Mouse (Mus musculus) mesoderm, embryonic 11.5 days (tissue): ENCODE results near the gene Calca.
A peak's percentile ranks its signal among the peaks of the same experiment; 100 is the strongest.
"Not testable (repeated sequence)": the region's sequence is repeated elsewhere in the genome, so short reads cannot be mapped to it uniquely, and the experiment has no call there.

Source experiments
- DNase-seq: peaks from one replicate; pipeline ENCODE4 v3.0.0-alpha.2; 2012; ENCODE audit warnings: low read depth, low spot score

The Calca gene

GRCm38 (mm10) chr7:114636102-114636501, at the start of gene Calca:
Gene Calca (minus strand): TSS chr7:114636357.
- peak; percentile 58 for DNase-seq

GRCm38 (mm10) chr7:114672697-114673096, 36.5 kb upstream of the Calca start:
- peak; percentile 21 for DNase-seq

- DNase-seq: no peak
Observed at GRCm38 (mm10) chr7:114671405-114671804, 35.2 kb upstream of the Calca start.

- no peak for DNase-seq
Observed at GRCm38 (mm10) chr7:114649730-114650129, 13.6 kb upstream of the Calca start.

- no peak for DNase-seq
Observed at GRCm38 (mm10) chr7:114648791-114649190, 12.6 kb upstream of the Calca start.

- DNase-seq: peak; percentile 49
Observed at GRCm38 (mm10) chr7:114635569-114636101, 522 bp downstream of the Calca start.

GRCm38 (mm10) chr7:114634386-114634785, 1.8 kb downstream of the Calca start:
- no peak for DNase-seq

- no peak for DNase-seq
Observed at GRCm38 (mm10) chr7:114625966-114626365, 10.2 kb downstream of the Calca start.

GRCm38 (mm10) chr7:114616759-114617158, 19.4 kb downstream of the Calca start:
- DNase-seq: no peak

- DNase-seq: not testable (repeated sequence)
Observed at GRCm38 (mm10) chr7:114594391-114594790, 41.8 kb downstream of the Calca start.

GRCm38 (mm10) chr7:114582441-114582840, 53.7 kb downstream of the Calca start:
- no peak for DNase-seq
